Mouse (Mus musculus): ENCODE results near the gene Cdh3. TPM values are rescaled to one million over a fixed set of nuclear protein-coding genes. Genes with fewer than 3 reads are reported as not detected.
A peak's percentile ranks its signal among the peaks of the same experiment; 100 is the strongest.

The Cdh3 gene
- total and polyA plus RNA-seq, 3 experiments, result not detected

DNA sequence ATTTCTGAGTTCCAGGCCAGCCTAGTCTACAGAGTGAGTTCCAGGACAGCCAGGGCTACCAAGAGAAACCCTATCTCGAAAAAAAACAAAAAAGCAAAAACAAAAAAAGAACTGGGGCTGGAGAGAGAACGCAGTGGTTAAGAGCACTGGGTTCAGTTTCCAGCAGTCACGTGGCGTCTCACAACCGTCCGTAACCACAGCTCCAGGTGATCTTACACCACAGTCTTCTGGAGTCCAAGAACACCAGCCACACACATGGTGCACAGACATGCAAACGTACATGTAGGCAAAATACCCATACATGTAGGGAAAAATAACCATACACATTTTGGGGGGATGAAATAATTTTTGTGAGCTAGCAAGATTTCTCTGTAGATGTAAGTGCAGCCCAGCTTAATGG, 36.1 kb downstream of the Cdh3 start:
- dilution Hi-C loops (cut with MboI; ENCODE audit: extremely low pct_ligation_motif_present, extremely low pct_unique_long_range_greater_than_20kb, low sequenced_read_pairs), result no loop called here
- Histone ChIP-seq H3K4me1 (ENCODE audit: control insufficient read depth in 1 of 2, insufficient read depth in 2 of 2) (peaks cover 0 to 5% of the 10 kb centered on the region in 2 experiments; a peak in 2 of 4 replicates), H3K27ac (ENCODE audit: insufficient read depth, low read depth) (no peak overlapping the region), H3K79me2 (replicated peaks; ENCODE audit: control insufficient read depth, extremely low read depth, insufficient read depth, poor library complexity, severe bottlenecking) (no peaks in the 10 kb centered on the region), H3K27me3 (replicated peaks) (no peaks in the 10 kb centered on the region), H3K4me3 (replicated peaks in 1 of 3; ENCODE audit: low read depth in 2 of 3, low read length in 2 of 3, poor library complexity in 1 of 3) (no peak overlapping the region), H3K9me3 (replicated peaks; ENCODE audit: low read length) (no peaks in the 10 kb centered on the region), H3K4me2 (ENCODE audit: insufficient read depth, low read depth, poor library complexity, severe bottlenecking) (no peak overlapping the region), H3K36me3 (replicated peaks in 1 of 2; ENCODE audit: control insufficient read depth in 1 of 2, insufficient read depth in 1 of 2, low read length in 1 of 2) (no peaks in the 10 kb centered on the region), H3K9ac (ENCODE audit: insufficient read depth, low read depth) (no peak overlapping the region)
- no peak for DNase-seq (ENCODE audit: extremely low read depth)
- TF ChIP-seq TBP (conservative IDR thresholded peaks at IDR 0.05; ENCODE audit: low read depth, low read length) (no peak), NELFE (IDR thresholded peaks at IDR 0.05; ENCODE audit: low read depth, low read length) (no peak), BHLHE40 (IDR thresholded peaks at IDR 0.05; ENCODE audit: low read depth, low read length) (peak; percentile 58), RCOR1 (conservative IDR thresholded peaks at IDR 0.05; ENCODE audit: low read depth, low read length) (no peak), RAD21 (IDR thresholded peaks at IDR 0.05; ENCODE audit: low read depth, low read length) (no peak), USF1 (IDR thresholded peaks at IDR 0.05; ENCODE audit: low read depth, low read length) (peak; percentile 45), MAFK (IDR thresholded peaks at IDR 0.05; ENCODE audit: insufficient replicate concordance, low read length) (no peak)
- in situ Hi-C loops (cut with MboI; ENCODE audit: low pct_ligation_motif_present, low pct_unique_long_range_greater_than_20kb, low sequenced_read_pairs), result loop anchor here (10.0 kb wide), 1 partner anchor 132 kb away; the partner anchor contains the start of gene Zfp90

DNA sequence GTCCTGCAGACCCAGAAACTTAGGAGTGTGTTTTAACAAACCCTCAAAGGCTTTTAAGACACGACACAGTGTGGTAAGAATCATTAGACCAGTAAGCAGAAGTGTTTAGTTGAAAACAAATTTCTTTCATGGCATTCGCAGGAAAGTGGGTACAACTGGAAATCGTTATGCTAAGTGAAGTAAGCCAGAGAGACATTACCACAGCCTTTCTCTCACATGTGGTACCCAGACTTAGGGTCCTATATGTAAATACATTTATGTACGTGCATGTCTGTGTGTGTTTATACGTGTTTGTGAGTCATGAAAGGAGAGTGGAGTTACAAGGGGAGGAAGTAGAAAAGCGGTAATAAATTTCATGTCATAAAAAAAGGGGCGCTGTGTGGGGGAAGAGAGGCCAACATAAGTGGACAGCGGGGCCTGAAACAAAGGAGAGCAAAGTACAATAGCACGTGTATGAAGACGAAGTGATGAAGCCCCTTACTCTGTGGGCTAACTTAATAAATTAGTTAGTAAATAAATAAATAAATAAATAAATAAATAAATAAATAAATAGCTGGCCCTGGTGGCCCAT, 37.8 kb downstream of the Cdh3 start:
- no peak for DNase-seq (ENCODE audit: extremely low read depth)
- dilution Hi-C loops (cut with MboI; ENCODE audit: extremely low pct_ligation_motif_present, extremely low pct_unique_long_range_greater_than_20kb, low sequenced_read_pairs), result no loop called here
- no peaks in the 10 kb centered on the region for H3K27me3 ChIP-seq (replicated peaks)
- H3K9me3 ChIP-seq (replicated peaks; ENCODE audit: low read length), result no peaks in the 10 kb centered on the region
- H3K27ac ChIP-seq (ENCODE audit: insufficient read depth, low read depth), result no peak overlapping the region
- H3K4me1 ChIP-seq (ENCODE audit: control insufficient read depth in 1 of 2, insufficient read depth in 2 of 2), result peaks cover 0 to 5% of the 10 kb centered on the region in 2 experiments; a peak in 2 of 4 replicates
- H3K36me3 ChIP-seq (replicated peaks in 1 of 2; ENCODE audit: control insufficient read depth in 1 of 2, insufficient read depth in 1 of 2, low read length in 1 of 2), result no peaks in the 10 kb centered on the region
- no peaks in the 10 kb centered on the region for H3K79me2 ChIP-seq (replicated peaks; ENCODE audit: control insufficient read depth, extremely low read depth, insufficient read depth, poor library complexity, severe bottlenecking)
- in situ Hi-C loops (cut with MboI; ENCODE audit: low pct_ligation_motif_present, low pct_unique_long_range_greater_than_20kb, low sequenced_read_pairs), result loop anchor here (10.0 kb wide), 1 partner anchor 134 kb away; the partner anchor contains the start of gene Zfp90
- no peak overlapping the region for H3K4me2 ChIP-seq (ENCODE audit: insufficient read depth, low read depth, poor library complexity, severe bottlenecking)
- H3K9ac ChIP-seq (ENCODE audit: insufficient read depth, low read depth), result no peak overlapping the region
- H3K4me3 ChIP-seq (replicated peaks in 1 of 3; ENCODE audit: low read depth in 2 of 3, low read length in 2 of 3, poor library complexity in 1 of 3), result no peak overlapping the region
- TF ChIP-seq MAFK (IDR thresholded peaks at IDR 0.05; ENCODE audit: insufficient replicate concordance, low read length) (no peak), TCF12 (IDR thresholded peaks at IDR 0.05; ENCODE audit: low read depth, low read length) (no peak), MYC (IDR thresholded peaks at IDR 0.05; ENCODE audit: low read depth, low read length) (no peak), USF1 (IDR thresholded peaks at IDR 0.05; ENCODE audit: low read depth, low read length) (no peak), ZKSCAN1 (IDR thresholded peaks at IDR 0.05; ENCODE audit: borderline replicate concordance, low read depth, low read length) (no peak), KAT2A (IDR thresholded peaks at IDR 0.05; ENCODE audit: insufficient replicate concordance, low read length) (no peak), SMC3 (IDR thresholded peaks at IDR 0.05; ENCODE audit: low read depth, low read length) (no peak)

DNA sequence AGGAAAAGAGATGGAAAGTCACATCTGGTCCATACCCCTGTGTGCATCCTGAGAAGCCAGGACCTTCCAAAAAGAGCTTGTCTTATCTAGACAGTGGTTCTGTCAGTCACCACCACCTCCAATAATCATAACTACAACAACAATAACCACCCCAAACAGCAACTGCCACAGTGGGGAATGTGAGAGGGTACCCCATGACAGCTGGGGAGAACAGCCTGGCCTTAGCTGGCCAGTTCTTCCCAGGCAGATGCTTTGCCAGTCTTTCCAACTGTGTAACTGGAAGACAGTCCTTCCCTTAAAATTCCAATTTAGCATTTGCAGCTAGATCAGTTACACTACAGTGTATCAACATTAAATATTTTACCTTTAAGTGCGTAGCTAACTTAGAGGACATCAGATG, 40.2 kb downstream of the Cdh3 start:
- no peaks in the 10 kb centered on the region for H3K27me3 ChIP-seq (replicated peaks)
- H3K27ac ChIP-seq (ENCODE audit: insufficient read depth, low read depth), result no peak overlapping the region
- no peaks in the 10 kb centered on the region for H3K9me3 ChIP-seq (replicated peaks; ENCODE audit: low read length)
- peaks cover 0 to 5% of the 10 kb centered on the region in 2 experiments; a peak in 2 of 4 replicates for H3K4me1 ChIP-seq (ENCODE audit: control insufficient read depth in 1 of 2, insufficient read depth in 2 of 2)
- no peak overlapping the region for H3K4me2 ChIP-seq (ENCODE audit: insufficient read depth, low read depth, poor library complexity, severe bottlenecking)
- H3K36me3 ChIP-seq (replicated peaks in 1 of 2; ENCODE audit: control insufficient read depth in 1 of 2, insufficient read depth in 1 of 2, low read length in 1 of 2), result no peaks in the 10 kb centered on the region
- no peak overlapping the region for H3K9ac ChIP-seq (ENCODE audit: insufficient read depth, low read depth)
- H3K79me2 ChIP-seq (replicated peaks; ENCODE audit: control insufficient read depth, extremely low read depth, insufficient read depth, poor library complexity, severe bottlenecking), result no peaks in the 10 kb centered on the region
- in situ Hi-C loops (cut with MboI; ENCODE audit: low pct_ligation_motif_present, low pct_unique_long_range_greater_than_20kb, low sequenced_read_pairs), result no loop called here
- dilution Hi-C loops (cut with MboI; ENCODE audit: extremely low pct_ligation_motif_present, extremely low pct_unique_long_range_greater_than_20kb, low sequenced_read_pairs), result no loop called here
- DNase-seq (ENCODE audit: extremely low read depth), result no peak
- H3K4me3 ChIP-seq (replicated peaks in 1 of 3; ENCODE audit: low read depth in 2 of 3, low read length in 2 of 3, poor library complexity in 1 of 3), result no peak overlapping the region
- TF ChIP-seq MXI1 (IDR thresholded peaks at IDR 0.05; ENCODE audit: low read depth, low read length), result no peak
- TF ChIP-seq UBTF (IDR thresholded peaks at IDR 0.05; ENCODE audit: low read depth, low read length), result no peak
- no peak for TF ChIP-seq IRF4 (IDR thresholded peaks at IDR 0.05; ENCODE audit: low read depth, low read length)
- no peak for TF ChIP-seq POLR2AphosphoS2 (IDR thresholded peaks at IDR 0.05; ENCODE audit: low read depth, low read length)
- TF ChIP-seq MAX (IDR thresholded peaks at IDR 0.05; ENCODE audit: low read length), result no peak
- no peak for TF ChIP-seq RAD21 (IDR thresholded peaks at IDR 0.05; ENCODE audit: low read depth, low read length)
- TF ChIP-seq MAFK (IDR thresholded peaks at IDR 0.05; ENCODE audit: insufficient replicate concordance, low read length), result no peak
- no peak for TF ChIP-seq ZKSCAN1 (IDR thresholded peaks at IDR 0.05; ENCODE audit: borderline replicate concordance, low read depth, low read length)
- no peak for TF ChIP-seq MAZ (IDR thresholded peaks at IDR 0.05; ENCODE audit: low read depth, low read length)
- TF ChIP-seq MEF2A (IDR thresholded peaks at IDR 0.05; ENCODE audit: borderline replicate concordance, low read depth, low read length), result no peak
- no peak for TF ChIP-seq USF2 (conservative IDR thresholded peaks at IDR 0.05; ENCODE audit: low read depth, low read length)
- TF ChIP-seq ZMIZ1 (IDR thresholded peaks at IDR 0.05; ENCODE audit: low read depth, low read length), result no peak
- no peak for TF ChIP-seq JUN (IDR thresholded peaks at IDR 0.05; ENCODE audit: insufficient read depth, low read depth, low read length)
- no peak for TF ChIP-seq ELF1 (IDR thresholded peaks at IDR 0.05; ENCODE audit: low read depth, low read length)
- no peak for TF ChIP-seq ETS1 (conservative IDR thresholded peaks at IDR 0.05; ENCODE audit: low read depth, low read length)
- TF ChIP-seq KAT2A (IDR thresholded peaks at IDR 0.05; ENCODE audit: insufficient replicate concordance, low read length), result no peak

Data from CH12.LX (cell line).